Mouse (Mus musculus): ENCODE measurements at regions not wholly inside any gene's neighbourhood (a gene's known extent, or its start where the extent isn't known, plus 50 kb on each side); places are given as distances from the start of the nearest gene placed in this dataset.

DNA sequence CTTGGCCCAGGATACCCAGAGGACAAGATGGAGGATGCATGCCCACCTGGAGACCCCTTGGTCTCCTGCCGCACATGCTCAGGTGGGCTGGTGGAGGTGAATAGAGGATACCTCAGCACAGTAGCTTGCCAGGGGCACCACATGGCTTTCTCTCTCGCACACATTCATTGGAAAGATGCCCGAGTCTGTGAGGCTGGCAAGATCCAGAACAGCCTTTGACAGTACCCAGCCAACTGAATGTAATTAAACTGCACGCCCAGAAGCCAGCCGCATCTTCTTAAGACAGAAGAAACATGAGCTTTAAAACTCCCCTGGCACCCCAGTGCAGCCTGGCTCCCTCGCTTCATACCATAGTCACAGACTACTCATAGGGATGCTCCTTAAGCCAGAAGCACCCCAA is 143.4 kb downstream of the 2410131K14Rik start:
- 76% methylated on average over 6 of the region's 6 CpGs for WGBS
- Histone ChIP-seq H3K27ac (no peak overlapping the region), H3K36me3 (no peaks in the 10 kb centered on the region), H3K4me3 (no peak overlapping the region), H3K4me1 (peaks cover 20% of the 10 kb centered on the region), H3K9ac (no peak overlapping the region), H3K9me3 (0 out of 2 replicates have a peak, but pooled peaks cover 3% of the 10 kb centered on the region), H3K4me2 (no peak overlapping the region), H3K27me3 (no peaks in the 10 kb centered on the region)
- ATAC-seq (ENCODE audit: insufficient number of reproducible peaks, low FRiP score, low TSS enrichment, low read depth): no peak

DNA sequence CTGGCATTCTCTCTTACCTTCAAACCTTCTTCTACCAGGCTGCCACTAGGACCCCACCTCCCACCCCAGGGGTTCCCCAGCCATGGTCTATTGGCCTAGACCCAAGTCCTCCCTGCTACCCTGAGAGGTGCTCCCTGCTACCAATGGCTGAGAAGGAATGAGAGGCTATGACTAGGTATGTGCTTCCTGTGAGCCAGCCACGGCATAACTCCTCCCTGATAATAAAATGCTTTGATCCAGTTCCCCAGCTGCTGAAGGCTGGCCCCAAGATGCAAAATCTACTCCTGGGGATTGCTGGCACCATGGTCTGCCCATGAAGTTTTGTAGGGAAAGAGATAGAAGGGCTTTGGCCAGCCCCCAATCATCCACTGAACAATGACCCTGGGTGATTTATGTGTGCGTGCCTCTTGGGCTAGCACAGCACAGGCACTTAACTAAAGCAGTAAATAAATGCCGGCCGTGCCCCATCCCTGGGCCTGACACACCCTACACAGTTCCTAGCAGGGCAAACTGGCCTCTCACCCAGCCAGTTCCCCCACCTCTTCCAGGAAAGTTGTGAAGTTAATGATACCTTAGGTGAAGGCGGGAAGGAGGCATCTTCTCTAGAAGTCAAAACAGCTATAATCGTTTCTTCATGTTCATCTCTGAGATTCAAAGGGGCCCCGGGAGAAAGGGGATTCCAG is 145.8 kb downstream of the 2410131K14Rik start:
- ATAC-seq (ENCODE audit: insufficient number of reproducible peaks, low FRiP score, low TSS enrichment, low read depth): no peak
- Histone ChIP-seq H3K4me3 (no peak overlapping the region), H3K27me3 (no peaks in the 10 kb centered on the region), H3K4me2 (no peak overlapping the region), H3K27ac (no peak overlapping the region), H3K9me3 (0 out of 2 replicates have a peak, but pooled peaks cover 3% of the 10 kb centered on the region), H3K9ac (no peak overlapping the region), H3K4me1 (peaks cover 12% of the 10 kb centered on the region), H3K36me3 (no peaks in the 10 kb centered on the region)
- 51% methylated on average over 7 of the region's 7 CpGs for WGBS

DNA sequence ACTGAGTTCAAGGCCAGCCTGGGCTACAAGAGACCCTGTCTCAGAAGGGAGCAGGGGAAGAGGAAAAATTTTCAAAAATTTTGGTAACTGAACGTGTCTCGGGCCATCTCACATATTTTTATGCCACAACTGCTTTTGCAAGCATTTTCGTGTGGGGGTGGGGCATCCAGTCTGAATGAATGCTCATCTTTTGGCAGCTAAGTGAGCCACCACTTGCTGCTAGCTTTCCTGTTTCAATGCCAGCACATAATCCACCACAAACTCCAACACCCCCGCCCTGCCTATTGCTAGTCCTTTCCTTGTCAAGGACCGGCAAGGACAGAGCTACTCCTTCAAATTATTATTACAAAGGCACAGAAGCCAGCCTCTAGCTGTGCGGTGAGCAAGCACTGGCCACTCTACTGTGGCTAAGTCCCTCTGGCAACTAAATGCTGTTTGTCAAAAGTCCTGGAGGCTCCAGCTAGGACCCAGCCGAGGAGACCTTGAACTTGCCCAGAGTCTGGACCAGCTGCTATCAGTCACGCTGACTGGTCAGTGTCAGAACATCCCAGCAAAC is 148.0 kb downstream of the 2410131K14Rik start:
- no peak overlapping the region for H3K27ac ChIP-seq
- H3K4me2 ChIP-seq: no peak overlapping the region
- H3K36me3 ChIP-seq: no peaks in the 10 kb centered on the region
- H3K9ac ChIP-seq: no peak overlapping the region
- ATAC-seq (ENCODE audit: insufficient number of reproducible peaks, low FRiP score, low TSS enrichment, low read depth): no peak
- 80% methylated on average over 8 of the region's 8 CpGs for WGBS
- H3K9me3 ChIP-seq: 0 out of 2 replicates have a peak, but pooled peaks cover 3% of the 10 kb centered on the region
- peaks cover 8% of the 10 kb centered on the region for H3K4me1 ChIP-seq
- H3K27me3 ChIP-seq: no peaks in the 10 kb centered on the region
- H3K4me3 ChIP-seq: no peak overlapping the region

- no peak for ATAC-seq (ENCODE audit: insufficient number of reproducible peaks, low FRiP score, low TSS enrichment, low read depth)
- H3K27me3 ChIP-seq: no peaks in the 10 kb centered on the region
- no peak overlapping the region for H3K9ac ChIP-seq
- H3K4me1 ChIP-seq: peaks cover 8% of the 10 kb centered on the region
- no peak overlapping the region for H3K4me2 ChIP-seq
- 0 out of 2 replicates have a peak, but pooled peaks cover 3% of the 10 kb centered on the region for H3K9me3 ChIP-seq
- H3K27ac ChIP-seq: no peak overlapping the region
- H3K36me3 ChIP-seq: no peaks in the 10 kb centered on the region
- H3K4me3 ChIP-seq: no peak overlapping the region
- WGBS: 50% methylated on average over 5 of the region's 5 CpGs
Measured at GRCm38 (mm10) chr5:118394051-118394450, 149.0 kb downstream of the 2410131K14Rik start.

GRCm38 (mm10) chr5:118396004-118396725 is 151.1 kb downstream of the 2410131K14Rik start:
- Histone ChIP-seq H3K4me3 (peak overlapping the region; percentile 14; the same call in 1 of the 2 replicates), H3K9me3 (no peaks in the 10 kb centered on the region), H3K4me2 (peak overlapping the region; percentile 42), H3K4me1 (peaks cover 17% of the 10 kb centered on the region), H3K36me3 (no peaks in the 10 kb centered on the region), H3K9ac (no peak overlapping the region), H3K27me3 (no peaks in the 10 kb centered on the region), H3K27ac (no peak overlapping the region)
- 8% methylated on average over 28 of the region's 28 CpGs for WGBS
- 0 out of 2 replicates have a peak, but pooled peaks have one; percentile 9 for ATAC-seq (ENCODE audit: insufficient number of reproducible peaks, low FRiP score, low TSS enrichment, low read depth)

GRCm38 (mm10) chr5:118400926-118401325 is 155.9 kb downstream of the 2410131K14Rik start:
- H3K9ac ChIP-seq: no peak overlapping the region
- no peaks in the 10 kb centered on the region for H3K27me3 ChIP-seq
- no peak overlapping the region for H3K27ac ChIP-seq
- H3K9me3 ChIP-seq: no peaks in the 10 kb centered on the region
- H3K4me1 ChIP-seq: peaks cover 16% of the 10 kb centered on the region
- H3K36me3 ChIP-seq: no peaks in the 10 kb centered on the region
- H3K4me2 ChIP-seq: no peak overlapping the region
- H3K4me3 ChIP-seq: no peak overlapping the region
- 54% methylated on average over 10 of the region's 10 CpGs for WGBS
- ATAC-seq (ENCODE audit: insufficient number of reproducible peaks, low FRiP score, low TSS enrichment, low read depth): no peak

GRCm38 (mm10) chr5:118404398-118404797 is 156.1 kb upstream of the Med13l start:
- Histone ChIP-seq H3K27ac (no peak overlapping the region), H3K4me3 (no peak overlapping the region), H3K4me2 (no peak overlapping the region), H3K4me1 (peaks cover 9% of the 10 kb centered on the region), H3K36me3 (no peaks in the 10 kb centered on the region), H3K27me3 (no peaks in the 10 kb centered on the region), H3K9me3 (no peaks in the 10 kb centered on the region), H3K9ac (no peak overlapping the region)
- no peak for ATAC-seq (ENCODE audit: insufficient number of reproducible peaks, low FRiP score, low TSS enrichment, low read depth)
- WGBS: 69% methylated on average over 7 of the region's 7 CpGs

GRCm38 (mm10) chr5:118405421-118405820 is 155.1 kb upstream of the Med13l start:
- no peak overlapping the region for H3K4me3 ChIP-seq
- no peaks in the 10 kb centered on the region for H3K9me3 ChIP-seq
- H3K4me2 ChIP-seq: no peak overlapping the region
- H3K9ac ChIP-seq: no peak overlapping the region
- no peak overlapping the region for H3K27ac ChIP-seq
- no peaks in the 10 kb centered on the region for H3K36me3 ChIP-seq
- no peaks in the 10 kb centered on the region for H3K27me3 ChIP-seq
- peaks cover 5% of the 10 kb centered on the region; the same call in 1 of the 2 replicates for H3K4me1 ChIP-seq
- no peak for ATAC-seq (ENCODE audit: insufficient number of reproducible peaks, low FRiP score, low TSS enrichment, low read depth)
- WGBS: 87% methylated on average over 3 of the region's 3 CpGs

GRCm38 (mm10) chr5:118407451-118407850 is 153.0 kb upstream of the Med13l start:
- H3K9me3 ChIP-seq: no peaks in the 10 kb centered on the region
- H3K36me3 ChIP-seq: no peaks in the 10 kb centered on the region
- 62% methylated on average over 11 of the region's 11 CpGs for WGBS
- no peak overlapping the region for H3K9ac ChIP-seq
- ATAC-seq (ENCODE audit: insufficient number of reproducible peaks, low FRiP score, low TSS enrichment, low read depth): no peak
- H3K27me3 ChIP-seq: no peaks in the 10 kb centered on the region
- no peak overlapping the region for H3K4me3 ChIP-seq
- no peak overlapping the region for H3K27ac ChIP-seq
- no peaks in the 10 kb centered on the region for H3K4me1 ChIP-seq
- no peak overlapping the region for H3K4me2 ChIP-seq

DNA sequence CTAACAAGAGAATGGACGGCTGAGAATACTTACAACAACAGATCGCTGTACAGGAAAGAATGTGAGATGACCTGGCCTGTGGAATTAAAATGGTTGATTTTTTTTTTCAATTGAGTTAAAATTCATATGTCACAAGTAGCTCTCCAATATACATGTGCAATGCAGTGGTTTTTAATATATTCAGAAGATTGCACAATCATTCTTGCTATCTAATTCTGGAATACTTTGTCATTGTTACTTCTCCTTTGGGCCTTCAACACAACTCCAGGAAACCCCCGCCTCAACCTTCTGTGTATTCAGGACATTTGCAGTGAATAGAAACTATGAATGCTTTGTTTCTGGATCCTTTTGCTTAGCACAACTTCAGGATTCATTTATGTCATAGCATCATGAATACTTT is 152.5 kb upstream of the Med13l start:
- H3K27me3 ChIP-seq: no peaks in the 10 kb centered on the region
- no peak overlapping the region for H3K4me2 ChIP-seq
- H3K4me1 ChIP-seq: no peaks in the 10 kb centered on the region
- H3K9ac ChIP-seq: no peak overlapping the region
- H3K36me3 ChIP-seq: no peaks in the 10 kb centered on the region
- ATAC-seq (ENCODE audit: insufficient number of reproducible peaks, low FRiP score, low TSS enrichment, low read depth): no peak
- H3K27ac ChIP-seq: no peak overlapping the region
- no peaks in the 10 kb centered on the region for H3K9me3 ChIP-seq
- H3K4me3 ChIP-seq: no peak overlapping the region
- 82% methylated on average over 3 of the region's 3 CpGs for WGBS

DNA sequence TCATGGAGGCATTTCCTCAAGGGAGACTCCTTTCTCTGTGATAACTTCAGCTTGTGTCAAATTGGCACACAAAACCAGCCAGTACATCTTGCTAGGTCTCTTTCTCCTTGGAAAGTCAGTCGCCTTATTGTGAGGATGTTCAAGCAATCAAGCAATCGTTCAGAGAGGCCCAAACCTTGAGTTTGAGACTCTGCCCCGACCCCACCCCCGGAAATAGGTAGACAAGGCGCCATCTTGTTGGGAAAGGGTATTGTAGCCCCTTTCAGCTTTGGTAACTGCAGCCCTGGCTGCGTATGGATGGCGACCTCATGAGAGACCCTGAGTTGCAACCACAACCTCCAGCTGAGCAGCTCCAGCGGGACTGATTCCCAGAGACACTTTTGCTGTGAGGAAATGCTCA is 151.7 kb upstream of the Med13l start:
- ATAC-seq (ENCODE audit: insufficient number of reproducible peaks, low FRiP score, low TSS enrichment, low read depth): no peak
- Histone ChIP-seq H3K36me3 (no peaks in the 10 kb centered on the region), H3K4me2 (no peak overlapping the region), H3K27ac (no peak overlapping the region), H3K9ac (no peak overlapping the region), H3K4me1 (peaks cover 4% of the 10 kb centered on the region; the same call in 1 of the 2 replicates), H3K27me3 (no peaks in the 10 kb centered on the region), H3K9me3 (no peaks in the 10 kb centered on the region), H3K4me3 (no peak overlapping the region)
- whole genome bisulfite sequencing: 83% methylated on average over 8 of the region's 8 CpGs

All from limb, embryonic 15.5 days (tissue).